ENCODE assay signal across 12 mouse cellular contexts in the genomic region with DNA sequence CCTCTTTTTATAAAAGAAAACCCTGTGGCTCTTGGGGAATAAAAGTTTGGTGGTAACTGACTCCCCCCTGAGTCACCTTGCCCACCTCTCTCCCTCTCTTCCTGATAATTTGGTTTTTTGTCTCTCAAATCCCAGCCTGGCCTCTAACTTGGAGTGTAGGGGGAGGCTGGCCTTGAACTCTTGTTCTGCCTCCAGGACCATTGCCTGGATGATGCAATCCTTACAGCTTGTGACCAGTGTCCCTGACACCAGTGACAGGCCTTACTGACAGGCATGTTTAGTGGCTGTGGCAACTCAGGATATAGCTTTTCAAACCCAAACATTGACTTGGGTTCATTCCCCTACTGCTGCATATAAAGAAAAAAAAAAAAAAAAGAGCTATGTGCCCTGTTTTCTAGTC. TPM values are rescaled to one million over a fixed set of nuclear protein-coding genes. Genes with fewer than 3 reads are reported as not detected.
DNase-seq lines count a peak whose midpoint lies in the region; ATAC-seq and TF ChIP-seq lines count a peak whose summit lies in the region.
"Had no signal": no experiment of that assay in that cellular context is flagged by ENCODE, and none has a peak within 500 bp of the region (broad histone marks: within the 10 kb centered on the region; RNA-seq: fewer than 3 reads in every experiment).

No protein-coding gene starts in this region.

- TF ChIP-seq CTCF in intestine, postnatal 0 days (IDR thresholded peaks at IDR 0.05; ENCODE audit: low read depth), result no peak

- DNase-seq in forebrain, embryonic 10.5 days (ENCODE audit: extremely low spot score, low spot score), result no peak
- DNase-seq in ES-E14 (ENCODE audit: low read depth, low spot score), result no peak
- no peak for DNase-seq in lung, postnatal 25 days (ENCODE audit: low spot score)
- no peak for DNase-seq in thymus, postnatal 25 days
- DNase-seq: layer of hippocampus, adult 9-11 months had no signal

- no peak overlapping the region for H3K4me2 ChIP-seq in forebrain, embryonic 13.5 days
- H3K4me2 ChIP-seq in intestine, postnatal 0 days (replicated peaks; ENCODE audit: low read depth), result no peak overlapping the region
- H3K4me2 ChIP-seq in intestine, embryonic 16.5 days (ENCODE audit: low read depth, low read length), result no peak overlapping the region
- no peak overlapping the region for H3K4me2 ChIP-seq in liver, embryonic 12.5 days
- H3K4me2 ChIP-seq: embryonic facial prominence, embryonic 12.5 days; intestine, embryonic 15.5 days had no signal

- ATAC-seq in forebrain, embryonic 13.5 days, result no peak
- no peak for ATAC-seq in intestine, postnatal 0 days
- ATAC-seq in intestine, embryonic 16.5 days, result no peak
- no peak for ATAC-seq in liver, embryonic 12.5 days
- ATAC-seq: intestine, embryonic 15.5 days had no signal

- H3K4me3 ChIP-seq in forebrain, embryonic 10.5 days, result no peak overlapping the region
- no peak overlapping the region for H3K4me3 ChIP-seq in forebrain, embryonic 13.5 days
- no peak overlapping the region for H3K4me3 ChIP-seq in intestine, postnatal 0 days (ENCODE audit: low read depth, low read length)
- no peak overlapping the region for H3K4me3 ChIP-seq in intestine, embryonic 16.5 days (ENCODE audit: low read length)
- H3K4me3 ChIP-seq in ES-E14 (ENCODE audit: insufficient read depth in 1 of 2, low read depth in 1 of 2, low read length in 2 of 2, poor library complexity in 1 of 2, severe bottlenecking in 1 of 2), result no peak overlapping the region
- no peak overlapping the region for H3K4me3 ChIP-seq in liver, embryonic 12.5 days
- H3K4me3 ChIP-seq: embryonic facial prominence, embryonic 12.5 days; intestine, embryonic 15.5 days had no signal

- peaks cover 47% of the 10 kb centered on the region for H3K4me1 ChIP-seq in forebrain, embryonic 10.5 days
- peaks cover 35% of the 10 kb centered on the region for H3K4me1 ChIP-seq in forebrain, embryonic 13.5 days
- peaks cover 19% of the 10 kb centered on the region; the same call in 1 of the 2 replicates for H3K4me1 ChIP-seq in intestine, postnatal 0 days (replicated peaks; ENCODE audit: control insufficient read depth, insufficient read depth, low read length)
- peaks cover 40% of the 10 kb centered on the region for H3K4me1 ChIP-seq in intestine, embryonic 16.5 days (ENCODE audit: control insufficient read depth, insufficient read depth, low read length)
- peaks cover 19 to 48% of the 10 kb centered on the region in 2 experiments for H3K4me1 ChIP-seq in ES-E14 (ENCODE audit: control insufficient read depth in 2 of 2, insufficient read depth in 2 of 2, low read length in 2 of 2, poor library complexity in 1 of 2)
- H3K4me1 ChIP-seq in liver, embryonic 12.5 days, result peaks cover 47% of the 10 kb centered on the region

- no peaks in the 10 kb centered on the region for H3K9me3 ChIP-seq in forebrain, embryonic 10.5 days
- no peaks in the 10 kb centered on the region for H3K9me3 ChIP-seq in forebrain, embryonic 13.5 days (replicated peaks)
- H3K9me3 ChIP-seq in intestine, postnatal 0 days (ENCODE audit: control insufficient read depth), result no peaks in the 10 kb centered on the region
- H3K9me3 ChIP-seq in intestine, embryonic 16.5 days (ENCODE audit: control insufficient read depth, low read length), result no peaks in the 10 kb centered on the region
- H3K9me3 ChIP-seq in ES-E14 (ENCODE audit: control insufficient read depth, insufficient read depth, low read depth, low read length), result no peaks in the 10 kb centered on the region
- no peaks in the 10 kb centered on the region for H3K9me3 ChIP-seq in liver, embryonic 12.5 days (replicated peaks)
- H3K9me3 ChIP-seq: embryonic facial prominence, embryonic 12.5 days; intestine, embryonic 15.5 days had no signal

- H3K36me3 ChIP-seq in forebrain, embryonic 10.5 days (replicated peaks), result peaks cover 34% of the 10 kb centered on the region
- peaks cover 28% of the 10 kb centered on the region for H3K36me3 ChIP-seq in forebrain, embryonic 13.5 days (ENCODE audit: poor library complexity, severe bottlenecking)
- peaks cover 20% of the 10 kb centered on the region for H3K36me3 ChIP-seq in intestine, postnatal 0 days (ENCODE audit: control insufficient read depth, insufficient read depth)
- peaks cover 7% of the 10 kb centered on the region; the same call in 1 of the 2 replicates for H3K36me3 ChIP-seq in intestine, embryonic 16.5 days (ENCODE audit: control insufficient read depth, insufficient read depth, low read length)
- peaks cover 8% of the 10 kb centered on the region; the same call in 1 of the 2 replicates for H3K36me3 ChIP-seq in ES-E14 (ENCODE audit: control insufficient read depth, insufficient read depth, low read length, poor library complexity, severe bottlenecking)
- H3K36me3 ChIP-seq in liver, embryonic 12.5 days, result peaks cover 25% of the 10 kb centered on the region

- H3K27ac ChIP-seq in forebrain, embryonic 10.5 days, result peak overlapping the region; percentile 76
- no peak overlapping the region for H3K27ac ChIP-seq in forebrain, embryonic 13.5 days
- H3K27ac ChIP-seq in intestine, postnatal 0 days (ENCODE audit: low read depth, low read length), result 0 out of 2 replicates have a peak overlapping the region, but pooled peaks have one; percentile 17
- H3K27ac ChIP-seq in intestine, embryonic 16.5 days (ENCODE audit: low read length), result no peak overlapping the region
- peak overlapping the region; percentile 83 for H3K27ac ChIP-seq in ES-E14 (ENCODE audit: insufficient read depth, low read depth, low read length, poor library complexity, severe bottlenecking)
- H3K27ac ChIP-seq in liver, embryonic 12.5 days, result peak overlapping the region; percentile 27; the same call in 1 of the 2 replicates
- H3K27ac ChIP-seq: liver, embryonic 14.5 days had no signal

- no peak overlapping the region for H3K9ac ChIP-seq in forebrain, embryonic 13.5 days
- no peak overlapping the region for H3K9ac ChIP-seq in intestine, postnatal 0 days (ENCODE audit: low read depth, low read length)
- no peak overlapping the region for H3K9ac ChIP-seq in intestine, embryonic 16.5 days (ENCODE audit: low read depth, low read length)
- no peak overlapping the region for H3K9ac ChIP-seq in ES-E14 (ENCODE audit: insufficient read depth, low read depth, low read length, poor library complexity, severe bottlenecking)
- no peak overlapping the region for H3K9ac ChIP-seq in liver, embryonic 12.5 days
- H3K9ac ChIP-seq: embryonic facial prominence, embryonic 12.5 days; intestine, embryonic 15.5 days; liver, embryonic 14.5 days had no signal

- H3K27me3 ChIP-seq in forebrain, embryonic 10.5 days (ENCODE audit: poor library complexity, severe bottlenecking), result no peaks in the 10 kb centered on the region
- H3K27me3 ChIP-seq in forebrain, embryonic 13.5 days, result no peaks in the 10 kb centered on the region
- H3K27me3 ChIP-seq in intestine, postnatal 0 days (replicated peaks; ENCODE audit: control insufficient read depth, insufficient read depth, low read length), result no peaks in the 10 kb centered on the region
- H3K27me3 ChIP-seq in intestine, embryonic 16.5 days (replicated peaks; ENCODE audit: control insufficient read depth, insufficient read depth, low read length), result no peaks in the 10 kb centered on the region
- 0 out of 2 replicates have a peak, but pooled peaks cover 7% of the 10 kb centered on the region for H3K27me3 ChIP-seq in liver, embryonic 12.5 days (replicated peaks)
- H3K27me3 ChIP-seq: embryonic facial prominence, embryonic 12.5 days; intestine, embryonic 15.5 days had no signal

- in situ Hi-C loops in ES-E14 (cut with MboI; ENCODE audit: low sequenced_read_pairs in 2 of 2, unreplicated experiment in 2 of 2), result no loop called here

RNA-seq across cellular contexts. Expression of a gene that starts 13.4 kb away (rescaled TPM):
- polyA plus RNA-seq in forebrain, embryonic 10.5 days (2016; fragmentation: Nextera tagmentation; extraction: Ambion mirVana), result 40.5 and 49.3 TPM in 2 replicates
- 64.6 and 80.8 TPM in 2 replicates for polyA plus RNA-seq in forebrain, embryonic 13.5 days (2015; fragmentation: Nextera tagmentation; extraction: Ambion mirVana)
- 79.0 and 92.1 TPM in 2 replicates for polyA plus RNA-seq in intestine, postnatal 0 days (2015; fragmentation: Nextera tagmentation; extraction: Ambion mirVana)
- polyA plus RNA-seq in intestine, embryonic 16.5 days (2015; fragmentation: Nextera tagmentation; extraction: Ambion mirVana), result 88.3 and 101 TPM in 2 replicates
- 15.5 and 21.4 TPM in 2 replicates for total RNA-seq in ES-E14 (2012; rRNA removed)
- polyA plus RNA-seq in liver, embryonic 12.5 days (2016; fragmentation: Nextera tagmentation; extraction: Ambion mirVana), result 19.6 and 24.2 TPM in 2 replicates

RNA-seq across cellular contexts. Expression of a gene that starts 14.5 kb away (rescaled TPM):
- polyA plus RNA-seq in forebrain, embryonic 10.5 days (2016; fragmentation: Nextera tagmentation; extraction: Ambion mirVana), result not detected in 2 replicates
- 0.15 TPM in 1 of 2 replicates, not detected in the other for polyA plus RNA-seq in forebrain, embryonic 13.5 days (2015; fragmentation: Nextera tagmentation; extraction: Ambion mirVana)
- polyA plus RNA-seq in intestine, postnatal 0 days (2015; fragmentation: Nextera tagmentation; extraction: Ambion mirVana), result 1.7 and 1.9 TPM in 2 replicates
- polyA plus RNA-seq in intestine, embryonic 16.5 days (2015; fragmentation: Nextera tagmentation; extraction: Ambion mirVana), result 3.6 and 3.7 TPM in 2 replicates
- total RNA-seq in ES-E14 (2012; rRNA removed), result 7.0 and 18.8 TPM in 2 replicates
- 4.4 and 4.9 TPM in 2 replicates for polyA plus RNA-seq in liver, embryonic 12.5 days (2016; fragmentation: Nextera tagmentation; extraction: Ambion mirVana)
- polyA plus RNA-seq: embryonic facial prominence, embryonic 12.5 days had no signal

RNA-seq across cellular contexts. Expression of a gene that starts 26.3 kb away (rescaled TPM):
- 336 and 339 TPM in 2 replicates for polyA plus RNA-seq in forebrain, embryonic 10.5 days (2016; fragmentation: Nextera tagmentation; extraction: Ambion mirVana)
- polyA plus RNA-seq in forebrain, embryonic 13.5 days (2015; fragmentation: Nextera tagmentation; extraction: Ambion mirVana), result 238 and 239 TPM in 2 replicates
- 181 and 182 TPM in 2 replicates for polyA plus RNA-seq in intestine, postnatal 0 days (2015; fragmentation: Nextera tagmentation; extraction: Ambion mirVana)
- 228 and 246 TPM in 2 replicates for polyA plus RNA-seq in intestine, embryonic 16.5 days (2015; fragmentation: Nextera tagmentation; extraction: Ambion mirVana)
- total RNA-seq in ES-E14 (2012; rRNA removed), result 171 and 204 TPM in 2 replicates
- 266 and 269 TPM in 2 replicates for polyA plus RNA-seq in liver, embryonic 12.5 days (2016; fragmentation: Nextera tagmentation; extraction: Ambion mirVana)

RNA-seq across cellular contexts. Expression of a gene that starts 30.8 kb away (rescaled TPM):
- 0.49 and 0.87 TPM in 2 replicates for polyA plus RNA-seq in forebrain, embryonic 10.5 days (2016; fragmentation: Nextera tagmentation; extraction: Ambion mirVana)
- 0.65 and 0.68 TPM in 2 replicates for polyA plus RNA-seq in forebrain, embryonic 13.5 days (2015; fragmentation: Nextera tagmentation; extraction: Ambion mirVana)
- 2.1 and 2.2 TPM in 2 replicates for polyA plus RNA-seq in intestine, postnatal 0 days (2015; fragmentation: Nextera tagmentation; extraction: Ambion mirVana)
- polyA plus RNA-seq in intestine, embryonic 16.5 days (2015; fragmentation: Nextera tagmentation; extraction: Ambion mirVana), result 2.9 and 3.0 TPM in 2 replicates
- total RNA-seq in ES-E14 (2012; rRNA removed), result 0.13 TPM in 1 of 2 replicates, not detected in the other
- 4.1 and 4.6 TPM in 2 replicates for polyA plus RNA-seq in liver, embryonic 12.5 days (2016; fragmentation: Nextera tagmentation; extraction: Ambion mirVana)

RNA-seq across cellular contexts. Expression of a gene that starts 38.1 kb away (rescaled TPM):
- polyA plus RNA-seq in forebrain, embryonic 10.5 days (2016; fragmentation: Nextera tagmentation; extraction: Ambion mirVana), result 74.4 and 84.1 TPM in 2 replicates
- 81.9 and 101 TPM in 2 replicates for polyA plus RNA-seq in forebrain, embryonic 13.5 days (2015; fragmentation: Nextera tagmentation; extraction: Ambion mirVana)
- 63.2 and 65.3 TPM in 2 replicates for polyA plus RNA-seq in intestine, postnatal 0 days (2015; fragmentation: Nextera tagmentation; extraction: Ambion mirVana)
- 63.2 and 73.9 TPM in 2 replicates for polyA plus RNA-seq in intestine, embryonic 16.5 days (2015; fragmentation: Nextera tagmentation; extraction: Ambion mirVana)
- total RNA-seq in ES-E14 (2012; rRNA removed), result 85.5 and 142 TPM in 2 replicates
- polyA plus RNA-seq in liver, embryonic 12.5 days (2016; fragmentation: Nextera tagmentation; extraction: Ambion mirVana), result 96.4 and 98.0 TPM in 2 replicates

Comparison
In these comparisons a context has a peak if more than half of its experiments do, and no peak if none do; other contexts are left out.
1. H3K27ac ChIP-seq: peak in forebrain, embryonic 10.5 days (single experiment), intestine, postnatal 0 days (single experiment), ES-E14 (single experiment) and liver, embryonic 12.5 days (single experiment); none in forebrain, embryonic 13.5 days (single experiment) and intestine, embryonic 16.5 days (single experiment).